ENCODE assay signal across 1 mouse cellular context in the genomic region with DNA sequence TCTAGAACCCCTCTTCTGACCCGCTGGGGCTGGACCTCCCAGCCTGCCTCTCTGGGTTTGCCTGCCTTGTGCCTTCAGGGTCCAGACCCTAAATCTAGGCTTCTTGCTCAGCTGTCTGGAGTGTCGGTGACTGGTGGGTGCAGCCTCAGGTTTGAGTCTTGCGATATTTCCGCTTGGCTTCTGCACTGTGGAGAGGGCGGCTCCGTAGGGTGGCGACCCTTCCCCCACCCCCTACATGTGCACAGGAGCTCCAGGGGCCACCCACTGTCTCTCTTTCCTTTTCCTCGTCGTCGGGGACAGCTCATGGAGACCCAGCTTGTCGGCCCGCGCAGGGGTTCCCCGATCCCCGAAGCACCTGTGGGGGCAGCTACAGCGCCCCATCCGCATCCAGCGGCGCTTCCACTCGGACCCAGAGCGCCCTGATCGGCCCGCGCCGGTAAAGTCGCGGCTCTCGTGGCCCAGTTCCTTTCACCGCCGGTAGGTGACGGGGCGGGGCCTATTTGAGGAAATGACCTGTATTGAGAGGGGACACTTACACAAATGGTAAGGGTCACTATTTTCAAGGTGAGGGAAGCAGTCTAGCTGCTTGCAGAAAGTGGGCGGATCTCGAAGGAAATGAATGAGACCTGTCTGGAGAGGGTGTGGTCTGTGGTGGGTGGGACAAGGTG.
TF ChIP-seq lines count a peak whose summit lies in the region.

No protein-coding gene starts in this region.

TF ChIP-seq in MEL, 35 proteins besides CTCF, POLR2A, EP300 and RAD21:
- TF ChIP-seq ELF1 (IDR thresholded peaks at IDR 0.05; ENCODE audit: low read depth, low read length) = 0 out of 2 replicates have a peak, but pooled peaks have one; percentile 18
- TF ChIP-seq POLR2AphosphoS5 (IDR thresholded peaks at IDR 0.05; ENCODE audit: borderline replicate concordance, low read depth, low read length) = no peak
- TF ChIP-seq MAFK (IDR thresholded peaks at IDR 0.05; ENCODE audit: borderline replicate concordance, low read depth, low read length) = no peak
- TF ChIP-seq NELFE (IDR thresholded peaks at IDR 0.05; ENCODE audit: low read depth, low read length) = 0 out of 2 replicates have a peak, but pooled peaks have one; percentile 9
- no peak for TF ChIP-seq ZC3H11A (IDR thresholded peaks at IDR 0.05; ENCODE audit: low read depth, low read length)
- peak; percentile 58; the same call in 1 of the 2 replicates for TF ChIP-seq HCFC1 (IDR thresholded peaks at IDR 0.05; ENCODE audit: low read depth, low read length)
- no peak for TF ChIP-seq MAX (IDR thresholded peaks at IDR 0.05; ENCODE audit: low read length)
TF ChIP-seq in MEL: peak in this region for 3.
